10 mouse cellular contexts compared by ENCODE assay signal in the genomic region with DNA sequence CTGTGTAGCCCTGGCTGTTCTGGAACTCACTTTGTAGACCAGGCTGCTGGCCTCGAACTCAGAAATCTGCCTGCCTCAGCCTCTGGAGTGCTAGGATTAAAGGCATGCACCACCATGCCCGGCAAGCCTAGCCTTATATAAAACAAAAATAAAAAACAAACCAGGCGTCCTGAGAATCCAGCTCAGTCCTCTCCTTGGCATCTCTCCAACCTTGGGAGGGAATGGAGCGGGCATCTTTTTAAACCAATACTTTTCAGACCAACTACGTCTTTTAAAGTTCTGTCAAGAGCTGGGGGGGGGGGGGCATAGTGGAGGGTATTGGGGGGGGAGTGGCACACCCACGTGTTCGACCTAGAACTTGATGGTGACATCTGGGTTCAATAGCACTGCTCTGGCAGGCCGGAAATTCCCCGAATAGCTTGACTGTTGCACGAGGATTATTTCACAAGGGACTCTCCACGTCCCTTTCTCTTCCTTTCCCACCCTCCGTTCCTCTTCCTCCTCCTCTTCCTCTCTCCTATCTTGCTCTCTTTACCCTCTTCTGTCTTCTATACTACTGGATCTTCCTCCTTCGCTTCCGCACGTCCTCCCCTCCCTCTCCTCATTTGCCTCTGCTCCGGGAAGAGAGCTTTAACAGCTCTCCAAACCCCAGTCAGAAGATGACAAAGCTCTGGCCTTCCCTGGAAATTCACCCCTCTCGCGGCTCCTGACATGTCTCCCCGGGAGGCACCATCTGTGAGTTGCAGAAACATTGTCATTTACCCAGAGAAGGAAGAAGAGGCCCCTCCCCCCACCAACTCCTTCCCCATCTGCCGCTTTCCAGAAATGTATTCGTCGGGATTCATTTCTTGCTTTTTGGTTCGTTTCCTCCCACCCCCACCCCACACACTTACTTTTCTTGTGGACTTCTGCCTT. TPM values are rescaled to one million over a fixed set of nuclear protein-coding genes. Genes with fewer than 3 reads are reported as not detected.
DNase-seq lines count a peak whose midpoint lies in the region; ATAC-seq lines count a peak whose summit lies in the region.
"Had no signal": no experiment of that assay in that cellular context is flagged by ENCODE, and none has a peak within 500 bp of the region (broad histone marks: within the 10 kb centered on the region; RNA-seq: fewer than 3 reads in every experiment).

No protein-coding gene starts in this region.

- H3K27me3 ChIP-seq in megakaryocyte, embryonic 14.5 days (replicated peaks): peaks cover 4% of the 10 kb centered on the region
- H3K27me3 ChIP-seq in intestine, embryonic 16.5 days (replicated peaks; ENCODE audit: control insufficient read depth, insufficient read depth, low read length): no peaks in the 10 kb centered on the region
- H3K27me3 ChIP-seq in limb, embryonic 13.5 days: no peaks in the 10 kb centered on the region; the same call in 1 of the 2 replicates
- no peaks in the 10 kb centered on the region for H3K27me3 ChIP-seq in neural tube, embryonic 15.5 days (replicated peaks)

- peak overlapping the region; percentile 42 for H3K4me2 ChIP-seq in intestine, embryonic 16.5 days (ENCODE audit: low read depth, low read length)
- peak overlapping the region; percentile 57 for H3K4me2 ChIP-seq in limb, embryonic 13.5 days (replicated peaks)
- H3K4me2 ChIP-seq in neural tube, embryonic 15.5 days: peak overlapping the region; percentile 34

- peaks cover 28% of the 10 kb centered on the region for H3K4me1 ChIP-seq in megakaryocyte, embryonic 14.5 days
- H3K4me1 ChIP-seq in intestine, embryonic 16.5 days (ENCODE audit: control insufficient read depth, insufficient read depth, low read length): peaks cover under 1% of the 10 kb centered on the region; the same call in 1 of the 2 replicates
- H3K4me1 ChIP-seq in limb, embryonic 13.5 days: peaks cover 19% of the 10 kb centered on the region
- H3K4me1 ChIP-seq in neural tube, embryonic 15.5 days: peaks cover 9% of the 10 kb centered on the region

- ATAC-seq in megakaryocyte, adult 5-6 weeks (ENCODE audit: poor library complexity, severe bottlenecking): no peak
- ATAC-seq in intestine, embryonic 16.5 days: no peak
- no peak for ATAC-seq in limb, embryonic 13.5 days (ENCODE audit: low FRiP score, low read depth)
- no peak for ATAC-seq in neural tube, embryonic 15.5 days (ENCODE audit: low FRiP score)

- H3K36me3 ChIP-seq in megakaryocyte, embryonic 14.5 days (replicated peaks; ENCODE audit: low read length): no peaks in the 10 kb centered on the region
- no peaks in the 10 kb centered on the region for H3K36me3 ChIP-seq in intestine, embryonic 16.5 days (ENCODE audit: control insufficient read depth, insufficient read depth, low read length)
- H3K36me3 ChIP-seq in limb, embryonic 13.5 days: no peaks in the 10 kb centered on the region
- no peaks in the 10 kb centered on the region for H3K36me3 ChIP-seq in neural tube, embryonic 15.5 days
- H3K36me3 ChIP-seq: G1E had no signal

- DNase-seq in forelimb bud, embryonic 11.5 days (ENCODE audit: low read depth, low spot score): peak; percentile 46
- no peak for DNase-seq in T-cell, adult 2 months (ENCODE audit: low spot score)
- DNase-seq in thymus, postnatal 10 days (ENCODE audit: low spot score in 2 of 2): no peak

- H3K9me3 ChIP-seq in megakaryocyte, embryonic 14.5 days: no peaks in the 10 kb centered on the region
- H3K9me3 ChIP-seq in intestine, embryonic 16.5 days (ENCODE audit: control insufficient read depth, low read length): no peaks in the 10 kb centered on the region
- no peaks in the 10 kb centered on the region for H3K9me3 ChIP-seq in limb, embryonic 13.5 days
- no peaks in the 10 kb centered on the region for H3K9me3 ChIP-seq in neural tube, embryonic 15.5 days (replicated peaks)
- H3K9me3 ChIP-seq: G1E had no signal

- no peak overlapping the region for H3K9ac ChIP-seq in intestine, embryonic 16.5 days (ENCODE audit: low read depth, low read length)
- peak overlapping the region; percentile 53 for H3K9ac ChIP-seq in limb, embryonic 13.5 days
- H3K9ac ChIP-seq in neural tube, embryonic 15.5 days (replicated peaks): no peak overlapping the region
- H3K9ac ChIP-seq: liver, embryonic 14.5 days had no signal

- WGBS in intestine, embryonic 16.5 days: 28% methylated on average over 23 of the region's 23 CpGs
- WGBS in limb, embryonic 13.5 days: 15% methylated on average over 23 of the region's 23 CpGs
- WGBS in neural tube, embryonic 15.5 days: 32% methylated on average over 23 of the region's 23 CpGs

- peak overlapping the region; percentile 46 for H3K4me3 ChIP-seq in megakaryocyte, embryonic 14.5 days (replicated peaks)
- peak overlapping the region; percentile 26 for H3K4me3 ChIP-seq in intestine, embryonic 16.5 days (ENCODE audit: low read length)
- H3K4me3 ChIP-seq in limb, embryonic 13.5 days: peak overlapping the region; percentile 29
- H3K4me3 ChIP-seq in neural tube, embryonic 15.5 days (replicated peaks): no peak overlapping the region

- peak overlapping the region; percentile 51 for H3K27ac ChIP-seq in intestine, embryonic 16.5 days (ENCODE audit: low read length)
- peak overlapping the region; percentile 78 for H3K27ac ChIP-seq in limb, embryonic 13.5 days
- no peak overlapping the region for H3K27ac ChIP-seq in neural tube, embryonic 15.5 days (replicated peaks)
- H3K27ac ChIP-seq: liver, embryonic 14.5 days had no signal

RNA-seq across cellular contexts. Expression of a gene that starts 5.2 kb away (rescaled TPM):
- polyA plus RNA-seq in megakaryocyte, embryonic 14.5 days (2012; ENCODE audit: insufficient read depth, low replicate concordance): 0.08 TPM in 1 of 2 replicates, not detected in the other
- 0.29 TPM in 1 of 2 replicates, not detected in the other for total RNA-seq in megakaryocyte, adult 5-6 weeks (2015)
- total RNA-seq in megakaryocyte, adult 5-6 weeks (2017): not detected in 2 replicates
- polyA plus RNA-seq in intestine, embryonic 16.5 days (2015; fragmentation: Nextera tagmentation; extraction: Ambion mirVana): 0.40 and 0.50 TPM in 2 replicates
- polyA plus RNA-seq in limb, embryonic 13.5 days (2015; fragmentation: Nextera tagmentation; extraction: Ambion mirVana): 0.61 and 1.1 TPM in 2 replicates
- 1.1 and 1.2 TPM in 2 replicates for polyA plus RNA-seq in neural tube, embryonic 15.5 days (2015; fragmentation: Nextera tagmentation; extraction: Ambion mirVana)
- polyA plus RNA-seq: G1E had no signal
